Mouse (Mus musculus) G1E (cell line): ENCODE results near the gene Zc3h18.

ENCODE experiments used
- CTCF ChIP-seq: IDR thresholded peaks from 2 replicates; pipeline ENCODE4 v1.5.1; 2012; ENCODE audit warnings: low read depth, low read length, inconsistent platforms, mixed read lengths
- GATA1 ChIP-seq: IDR thresholded peaks from 2 replicates; pipeline ENCODE4 v1.6.1; 2012; ENCODE audit warnings: borderline replicate concordance, low read length, inconsistent platforms, mixed read lengths
- TAL1 ChIP-seq: conservative IDR thresholded peaks from 2 replicates; pipeline ENCODE4 v1.6.1; 2012; ENCODE audit warnings: low read depth, low read length, inconsistent platforms, mixed read lengths

GRCm38 (mm10) chr8:122414311-122414710 lies 37.9 kb downstream of the Zc3h18 start:
- TF ChIP-seq CTCF (no peak), TAL1 (no peak), GATA1 (no peak)
